Mouse (Mus musculus): ENCODE results near the gene Ssc4d. TPM values are rescaled to one million over a fixed set of nuclear protein-coding genes. Genes with fewer than 3 reads are reported as not detected.

Gene Ssc4d
- 2.4 and 2.9 TPM in 2 replicates for polyA plus RNA-seq (2012; rRNA removed)

DNA sequence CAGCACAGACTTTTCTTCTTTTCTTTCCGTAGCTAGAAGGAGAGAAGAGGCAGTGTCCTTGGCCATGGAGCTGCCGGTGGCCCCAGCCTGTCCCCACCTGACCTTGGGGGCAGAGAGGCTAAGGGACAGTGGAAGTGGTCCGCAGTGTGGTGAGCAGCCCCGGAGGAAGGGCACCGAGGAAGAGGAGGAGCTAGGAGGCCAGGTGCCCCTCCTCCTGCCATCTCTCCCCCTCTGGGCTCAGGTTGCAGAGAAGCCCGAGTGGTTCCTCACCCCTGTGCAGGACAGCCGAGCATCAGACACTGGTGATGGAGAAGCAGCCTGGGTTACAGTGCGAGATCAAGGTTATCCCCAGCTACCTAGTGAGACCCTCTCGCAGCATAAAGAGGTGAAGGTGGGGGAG, at the start of gene Ssc4d:
Gene Ssc4d (minus strand): TSS at position 167 of the 400 bp plus-strand sequence.

DNA sequence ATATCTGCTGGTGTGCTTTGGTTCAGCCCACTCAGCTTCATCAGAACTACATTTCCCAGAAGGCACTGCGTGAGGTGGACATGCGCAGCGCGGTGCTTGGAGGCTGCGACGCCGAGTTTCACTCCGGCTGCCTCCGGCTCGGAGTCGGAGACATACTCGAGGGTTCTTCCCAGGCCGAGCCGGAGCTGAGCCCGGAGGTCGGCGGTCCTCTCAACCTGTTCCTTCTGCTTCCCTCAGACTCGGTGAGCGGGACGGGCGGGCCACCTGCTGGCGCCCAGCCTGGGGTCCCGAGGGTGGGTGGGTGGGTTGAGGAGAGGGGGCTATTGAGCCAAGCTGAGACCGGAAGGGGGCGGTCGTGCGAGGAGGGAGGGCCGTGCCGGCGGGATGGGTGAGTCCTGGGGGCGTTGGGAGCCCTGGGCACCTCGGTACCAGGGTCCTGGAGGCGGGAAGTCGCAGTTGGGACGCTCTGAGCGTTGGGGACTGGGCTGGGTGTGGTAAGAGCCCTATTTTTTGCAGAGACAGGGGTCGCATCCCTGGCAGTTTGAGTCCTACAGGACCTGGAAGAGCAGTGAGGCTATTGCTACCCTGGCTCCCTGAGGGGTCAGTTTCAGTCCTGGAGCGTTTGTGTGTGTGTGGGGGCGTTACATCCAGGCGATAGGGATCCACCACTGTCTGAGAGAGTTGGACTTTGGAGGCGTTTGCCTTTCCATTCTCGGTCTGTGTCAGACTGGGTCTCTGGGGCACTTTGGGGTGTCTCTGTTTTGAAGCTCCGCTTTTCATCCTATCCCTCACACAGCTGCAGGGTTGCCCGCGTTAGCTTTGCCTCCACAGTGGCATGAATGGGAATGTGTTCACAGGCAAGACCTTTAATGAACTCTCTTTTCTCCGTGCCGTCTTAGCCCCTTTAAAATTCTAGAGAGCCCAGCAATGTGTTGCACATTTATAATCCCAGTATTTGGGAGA, 20.7 kb upstream of the Ssc4d start, which contains the start of gene Dtx2:
Gene Dtx2 (plus strand): TSS at position 76 of the 963 bp plus-strand sequence.

DNA sequence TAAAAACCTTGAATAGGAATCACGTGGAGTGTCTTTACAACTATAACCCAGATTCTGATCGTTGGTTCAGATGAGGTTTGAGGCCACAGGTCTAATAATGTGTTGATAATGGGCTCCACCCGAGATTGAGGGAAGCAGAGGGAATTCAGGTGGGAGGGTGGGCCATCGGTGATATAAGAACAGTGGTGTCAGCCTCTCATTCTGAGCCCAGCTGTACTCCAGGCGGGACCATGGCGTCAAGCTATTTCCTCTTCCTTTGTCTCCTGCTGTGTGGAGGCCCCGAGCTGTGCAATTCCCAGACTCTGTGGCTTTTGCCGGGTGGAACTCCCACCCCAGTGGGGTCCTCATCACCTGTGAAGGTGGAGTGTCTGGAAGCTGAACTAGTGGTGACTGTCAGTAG, 5.6 kb upstream of the Ssc4d start, which contains the start of gene Zp3:
Gene Zp3 (plus strand): TSS at position 196 of the 400 bp plus-strand sequence.

DNA sequence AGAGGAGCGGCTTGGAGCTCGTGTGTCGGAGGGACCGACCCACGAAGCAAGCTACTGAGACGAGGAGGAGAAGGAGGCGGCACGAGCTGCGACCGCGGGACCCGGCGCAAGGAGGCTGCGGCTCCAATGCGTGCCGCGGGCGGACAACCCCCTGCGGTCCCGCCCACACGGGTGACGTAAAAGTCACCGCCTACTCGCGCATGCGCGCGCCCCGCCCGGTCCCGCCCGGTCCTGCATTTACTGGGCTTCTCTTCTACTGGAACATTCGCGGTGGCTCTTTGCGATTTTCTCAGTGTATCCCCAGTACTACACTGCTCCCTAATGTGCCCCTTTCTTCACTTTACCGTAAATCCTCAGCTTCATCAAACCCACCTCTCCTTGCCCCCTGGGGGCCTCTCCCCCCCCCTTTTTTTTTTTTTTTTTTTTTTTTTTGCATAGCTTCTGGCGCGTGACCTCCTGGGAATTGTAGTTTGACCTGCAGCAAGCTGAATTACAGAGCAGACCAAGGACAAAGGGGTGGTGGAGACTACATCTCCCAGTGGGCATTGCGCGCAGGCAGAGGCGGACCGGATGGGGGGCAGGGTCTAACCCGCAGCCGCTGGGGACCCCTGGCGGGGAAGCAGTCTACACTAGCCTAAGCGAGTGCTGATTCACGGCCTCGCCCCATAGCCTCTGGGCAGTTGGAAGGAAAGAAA, 39.7 kb downstream of the Ssc4d start, which contains the start of gene Ywhag:
Gene Ywhag (minus strand): TSS at position 136 of the 695 bp plus-strand sequence.

Other genes starting within 250 kb of the Ssc4d start
- 9.3 and 10.8 TPM in 2 replicates for gene Tmem120a, start 230.1 kb downstream of the Ssc4d start, polyA plus RNA-seq (2012; rRNA removed)
- gene Styxl1, start 196.1 kb downstream of the Ssc4d start, polyA plus RNA-seq (2012; rRNA removed) = 0.12 and 0.13 TPM in 2 replicates
- 216 and 219 TPM in 2 replicates for gene Mdh2, start 196.1 kb downstream of the Ssc4d start, polyA plus RNA-seq (2012; rRNA removed)
- gene Srrm3, start 167.6 kb downstream of the Ssc4d start, polyA plus RNA-seq (2012; rRNA removed) = 0.01 TPM in 2 replicates
- 2.9 and 4.0 TPM in 2 replicates for gene Hspb1, start 86.6 kb downstream of the Ssc4d start, polyA plus RNA-seq (2012; rRNA removed)
- 27.1 and 28.2 TPM in 2 replicates for gene Ywhag, start 39.9 kb downstream of the Ssc4d start, polyA plus RNA-seq (2012; rRNA removed)
- not detected in 2 replicates for gene Zp3, start 5.6 kb upstream of the Ssc4d start, polyA plus RNA-seq (2012; rRNA removed)
- 4.2 and 4.4 TPM in 2 replicates for gene Dtx2, start 20.3 kb upstream of the Ssc4d start, polyA plus RNA-seq (2012; rRNA removed)
- 4.5 and 6.1 TPM in 2 replicates for gene Upk3b, start 64.0 kb upstream of the Ssc4d start, polyA plus RNA-seq (2012; rRNA removed)
- 0.04 TPM in 1 of 2 replicates, not detected in the other for gene Upk3bl, start 80.0 kb upstream of the Ssc4d start, polyA plus RNA-seq (2012; rRNA removed)
- gene Rasa4, start 109.4 kb upstream of the Ssc4d start, polyA plus RNA-seq (2012; rRNA removed) = 3.8 and 4.6 TPM in 2 replicates
- gene Polr2j, start 142.1 kb upstream of the Ssc4d start, polyA plus RNA-seq (2012; rRNA removed) = 72.5 and 80.5 TPM in 2 replicates
- 21.1 and 23.3 TPM in 2 replicates for gene Lrwd1, start 161.5 kb upstream of the Ssc4d start, polyA plus RNA-seq (2012; rRNA removed)
- gene Alkbh4, start 161.6 kb upstream of the Ssc4d start, polyA plus RNA-seq (2012; rRNA removed) = 6.7 and 6.9 TPM in 2 replicates
- 6.1 and 6.5 TPM in 2 replicates for gene Orai2, start 196.2 kb upstream of the Ssc4d start, polyA plus RNA-seq (2012; rRNA removed)
- gene Prkrip1, start 224.4 kb upstream of the Ssc4d start, polyA plus RNA-seq (2012; rRNA removed) = 8.0 and 10.8 TPM in 2 replicates